In genomic region chr8:11183611-11184031, GRCm38 (mm10) we compare ENCODE assay signal across 10 mouse cellular contexts.
DNase-seq lines count a peak whose midpoint lies in the region; ATAC-seq and TF ChIP-seq lines count a peak whose summit lies in the region.
"Had no signal": no experiment of that assay in that cellular context is flagged by ENCODE, and none has a peak within 500 bp of the region (broad histone marks: within the 10 kb centered on the region; RNA-seq: fewer than 3 reads in every experiment).

No protein-coding gene starts in this region.

- H3K4me2 ChIP-seq in limb, embryonic 14.5 days (replicated peaks; ENCODE audit: low read depth, low read length, severe bottlenecking), result no peak overlapping the region
- no peak overlapping the region for H3K4me2 ChIP-seq in heart, postnatal 0 days (ENCODE audit: low read depth, low read length)
- no peak overlapping the region for H3K4me2 ChIP-seq in hindbrain, embryonic 14.5 days (replicated peaks)
- H3K4me2 ChIP-seq: kidney, embryonic 15.5 days; limb, embryonic 13.5 days had no signal

- H3K4me1 ChIP-seq in limb, embryonic 14.5 days (ENCODE audit: control insufficient read depth, insufficient read depth, low read length), result peaks cover 4% of the 10 kb centered on the region; the same call in 1 of the 2 replicates
- peaks cover 21% of the 10 kb centered on the region for H3K4me1 ChIP-seq in limb, embryonic 10.5 days
- H3K4me1 ChIP-seq in heart, postnatal 0 days (ENCODE audit: control insufficient read depth, insufficient read depth), result peaks cover 33% of the 10 kb centered on the region
- peaks cover 10% of the 10 kb centered on the region for H3K4me1 ChIP-seq in hindbrain, embryonic 14.5 days (replicated peaks; ENCODE audit: control insufficient read depth, insufficient read depth, low read length)

- H3K27ac ChIP-seq in limb, embryonic 14.5 days (replicated peaks; ENCODE audit: low read depth, low read length), result no peak overlapping the region
- no peak overlapping the region for H3K27ac ChIP-seq in limb, embryonic 10.5 days
- H3K27ac ChIP-seq in heart, postnatal 0 days (ENCODE audit: low read depth), result peak overlapping the region; percentile 97
- no peak overlapping the region for H3K27ac ChIP-seq in hindbrain, embryonic 14.5 days
- H3K27ac ChIP-seq: kidney, embryonic 15.5 days; limb, embryonic 13.5 days had no signal

- no peak overlapping the region for H3K4me3 ChIP-seq in limb, embryonic 14.5 days (replicated peaks; ENCODE audit: low read length)
- H3K4me3 ChIP-seq in limb, embryonic 10.5 days, result no peak overlapping the region
- H3K4me3 ChIP-seq in heart, postnatal 0 days (ENCODE audit: low read depth, low read length), result no peak overlapping the region
- H3K4me3 ChIP-seq in hindbrain, embryonic 14.5 days (replicated peaks; ENCODE audit: low read length), result no peak overlapping the region
- H3K4me3 ChIP-seq: kidney, embryonic 15.5 days; limb, embryonic 13.5 days had no signal

- no peak for TF ChIP-seq POLR2A in limb, embryonic 14.5 days (IDR thresholded peaks at IDR 0.05; ENCODE audit: borderline replicate concordance, extremely low read depth, insufficient read depth, insufficient read length)

- 70% methylated on average over 9 of the region's 9 CpGs for WGBS in limb, embryonic 14.5 days
- WGBS in limb, embryonic 10.5 days, result 82% methylated on average over 9 of the region's 9 CpGs
- 4% methylated on average over 9 of the region's 9 CpGs for WGBS in heart, postnatal 0 days
- WGBS in hindbrain, embryonic 14.5 days, result 70% methylated on average over 9 of the region's 9 CpGs

- no peaks in the 10 kb centered on the region for H3K9me3 ChIP-seq in limb, embryonic 14.5 days (ENCODE audit: control insufficient read depth, low read length)
- H3K9me3 ChIP-seq in limb, embryonic 10.5 days (replicated peaks), result no peaks in the 10 kb centered on the region
- H3K9me3 ChIP-seq in heart, postnatal 0 days (replicated peaks; ENCODE audit: control insufficient read depth, low read length), result no peaks in the 10 kb centered on the region
- H3K9me3 ChIP-seq in hindbrain, embryonic 14.5 days (ENCODE audit: control insufficient read depth, low read length), result no peaks in the 10 kb centered on the region
- H3K9me3 ChIP-seq: kidney, embryonic 15.5 days; limb, embryonic 13.5 days had no signal

- TF ChIP-seq CTCF in heart, postnatal 0 days (IDR thresholded peaks at IDR 0.05; ENCODE audit: low read depth), result no peak

- TF ChIP-seq EP300 in heart, postnatal 0 days (IDR thresholded peaks at IDR 0.05; ENCODE audit: low read depth), result peak; percentile 93

- DNase-seq in limb, embryonic 14.5 days (ENCODE audit: low spot score), result peak; percentile 19
- no peak for DNase-seq in limb, embryonic 10.5 days (ENCODE audit: low spot score)
- DNase-seq in cerebellum, postnatal 36 days, result peak; percentile 46 to 69
- DNase-seq in heart, postnatal 0 days (ENCODE audit: low spot score), result peak; percentile 96
- peak; percentile 76 for DNase-seq in retina, postnatal 1 day
- no peak for DNase-seq in frontal cortex, postnatal 25 days (ENCODE audit: low spot score in 2 of 2)
- no peak for DNase-seq in layer of hippocampus, postnatal 25 days (ENCODE audit: extremely low spot score in 1 of 2, low spot score in 1 of 2)
- DNase-seq in hindbrain, embryonic 14.5 days (ENCODE audit: low spot score), result no peak

- ATAC-seq in limb, embryonic 14.5 days (ENCODE audit: low FRiP score, low read depth), result no peak
- peak; percentile 93 for ATAC-seq in heart, postnatal 0 days (ENCODE audit: insufficient read depth, low read depth)
- no peak for ATAC-seq in hindbrain, embryonic 14.5 days (ENCODE audit: low FRiP score)

- no peak overlapping the region for H3K9ac ChIP-seq in limb, embryonic 14.5 days (ENCODE audit: low read depth, low read length, severe bottlenecking)
- H3K9ac ChIP-seq in heart, postnatal 0 days (replicated peaks; ENCODE audit: low read depth, low read length), result peak overlapping the region; percentile 29; the same call in 1 of the 2 replicates
- no peak overlapping the region for H3K9ac ChIP-seq in hindbrain, embryonic 14.5 days
- H3K9ac ChIP-seq: kidney, embryonic 15.5 days; limb, embryonic 13.5 days had no signal

- peaks cover 6% of the 10 kb centered on the region; the same call in 1 of the 2 replicates for H3K27me3 ChIP-seq in limb, embryonic 14.5 days (ENCODE audit: control insufficient read depth, insufficient read depth, low read length)
- H3K27me3 ChIP-seq in limb, embryonic 10.5 days (ENCODE audit: low read depth, poor library complexity, severe bottlenecking), result peaks cover 10% of the 10 kb centered on the region
- H3K27me3 ChIP-seq in heart, postnatal 0 days (ENCODE audit: control insufficient read depth, insufficient read depth, low read length), result peaks cover 9% of the 10 kb centered on the region; the same call in 1 of the 2 replicates
- H3K27me3 ChIP-seq in hindbrain, embryonic 14.5 days (ENCODE audit: control insufficient read depth, insufficient read depth, low read length), result peaks cover 7% of the 10 kb centered on the region; the same call in 1 of the 2 replicates

- no peaks in the 10 kb centered on the region for H3K36me3 ChIP-seq in limb, embryonic 14.5 days (ENCODE audit: control insufficient read depth, insufficient read depth, low read length)
- H3K36me3 ChIP-seq in limb, embryonic 10.5 days, result no peaks in the 10 kb centered on the region
- no peaks in the 10 kb centered on the region for H3K36me3 ChIP-seq in heart, postnatal 0 days (replicated peaks; ENCODE audit: control insufficient read depth, insufficient read depth, low read length)
- H3K36me3 ChIP-seq in hindbrain, embryonic 14.5 days (replicated peaks; ENCODE audit: control insufficient read depth, insufficient read depth), result no peaks in the 10 kb centered on the region
- H3K36me3 ChIP-seq: kidney, embryonic 15.5 days; limb, embryonic 13.5 days had no signal

Comparison
In these comparisons a context has a peak if more than half of its experiments do, and no peak if none do; other contexts are left out.
1. DNase-seq: peak in limb, embryonic 14.5 days (single experiment), cerebellum, postnatal 36 days (2 of 2), heart, postnatal 0 days (single experiment) and retina, postnatal 1 day (single experiment); none in limb, embryonic 10.5 days (single experiment), frontal cortex, postnatal 25 days (0 of 2), layer of hippocampus, postnatal 25 days (0 of 2) and hindbrain, embryonic 14.5 days (single experiment).